Comparison of ENCODE assay signal across 8 mouse cellular contexts in genomic region chr5:25100516-25101125, GRCm38 (mm10). TPM values are rescaled to one million over a fixed set of nuclear protein-coding genes. Genes with fewer than 3 reads are reported as not detected.
DNase-seq lines count a peak whose midpoint lies in the region; ATAC-seq lines count a peak whose summit lies in the region.

TSS of gene Prkag2 (minus strand) at chr5:25100642.

- peak; percentile 54 for ATAC-seq in megakaryocyte progenitor cell, adult 5-6 weeks (replicated peaks; ENCODE audit: poor library complexity)

- peak; percentile 72 for DNase-seq in R1 (ENCODE audit: low read depth, low spot score)
- DNase-seq in cerebellum, adult 9-11 months, result peak; percentile 61
- DNase-seq in gastrocnemius, postnatal 25 days, result peak; percentile 71
- peak; percentile 64 for DNase-seq in induced T-regulatory cell, adult 2 months (ENCODE audit: low read depth)
- peak in 1 of 2 experiments; percentile 59 for DNase-seq in left cerebral cortex, postnatal 25 days (ENCODE audit: low spot score in 2 of 2)
- DNase-seq in skeletal muscle tissue, adult 2 months (ENCODE audit: low read depth, low spot score), result peak; percentile 47
- DNase-seq in yolk sac, embryonic 10.5 days (ENCODE audit: low spot score), result peak; percentile 55

- intact Hi-C loops in left cerebral cortex, postnatal 25 days (cut with DNase I), result no loop called here

RNA-seq across cellular contexts. Expression of gene Prkag2, which starts in this region (rescaled TPM):
- 10 to 100 TPM in 1 of 2 experiments, 1 to 10 TPM in 1; 9.4 to 20.5 TPM for total RNA-seq in gastrocnemius, postnatal 25 days (2021)
- total RNA-seq in left cerebral cortex, postnatal 25 days (2021), result 100 to 1,000 TPM; 102 to 108 TPM
- total RNA-seq in megakaryocyte progenitor cell, adult 5-6 weeks (2015), result 21.1 and 21.2 TPM in 2 replicates
- total RNA-seq in megakaryocyte progenitor cell, adult 5-6 weeks (2017), result 25.4 and 26.1 TPM in 2 replicates
